Mouse (Mus musculus): ENCODE measurements around the gene Brpf3. TPM values are rescaled to one million over a fixed set of nuclear protein-coding genes. Genes with fewer than 3 reads are reported as not detected.
"Not testable (repeated sequence)": the region's sequence is repeated elsewhere in the genome, so short reads cannot be mapped to it uniquely, and the experiment has no call there.

The Brpf3 gene
- polyA plus RNA-seq, 1 experiment from 2014 or later: 34.8 TPM

DNA sequence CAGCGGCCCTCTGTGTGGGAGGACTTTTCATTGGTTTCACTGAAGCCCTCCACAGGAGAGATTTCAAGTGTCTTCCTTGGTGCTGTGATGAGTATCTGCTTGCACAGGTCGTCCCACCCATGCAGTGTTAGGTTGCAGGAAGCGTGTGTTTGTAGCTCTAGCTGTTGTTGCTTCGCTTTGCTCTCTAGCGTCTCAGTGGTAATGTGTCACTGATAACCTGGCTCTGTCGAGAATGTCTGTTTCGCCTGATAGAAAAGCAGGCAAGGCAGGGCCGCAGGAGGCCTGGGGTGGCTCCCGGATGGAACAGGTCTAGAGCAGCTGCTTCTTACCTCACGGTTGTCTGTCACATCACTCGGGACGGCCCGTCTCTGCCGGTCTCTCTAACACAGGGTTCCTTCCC lies 28.2 kb downstream of the Brpf3 start:
- Histone ChIP-seq H3K27ac (ENCODE audit: low read depth, low read length) (peak overlapping the region; percentile 89), H3K9me3 (ENCODE audit: control insufficient read depth, low read length) (no peaks in the 10 kb centered on the region), H3K4me3 (ENCODE audit: low read depth, low read length) (no peak overlapping the region), H3K9ac (ENCODE audit: low read depth, low read length) (peak overlapping the region; percentile 39; the same call in 1 of the 2 replicates), H3K27me3 (replicated peaks; ENCODE audit: control insufficient read depth, insufficient read depth, low read length) (no peaks in the 10 kb centered on the region), H3K4me2 (peak overlapping the region; percentile 52), H3K4me1 (replicated peaks; ENCODE audit: control insufficient read depth, insufficient read depth, low read length) (peaks cover 74% of the 10 kb centered on the region), H3K36me3 (ENCODE audit: control insufficient read depth, insufficient read depth, low read length) (peaks cover 43% of the 10 kb centered on the region)
- DNase-seq (ENCODE audit: low spot score): peak; percentile 64
- WGBS: 40% methylated on average over 14 of the region's 14 CpGs
- ATAC-seq (replicated peaks; ENCODE audit: low FRiP score): peak; percentile 90

- H3K4me2 ChIP-seq: no peak overlapping the region
Measured at GRCm38 (mm10) chr17:28831065-28831464, 30.2 kb downstream of the Brpf3 start.

DNA sequence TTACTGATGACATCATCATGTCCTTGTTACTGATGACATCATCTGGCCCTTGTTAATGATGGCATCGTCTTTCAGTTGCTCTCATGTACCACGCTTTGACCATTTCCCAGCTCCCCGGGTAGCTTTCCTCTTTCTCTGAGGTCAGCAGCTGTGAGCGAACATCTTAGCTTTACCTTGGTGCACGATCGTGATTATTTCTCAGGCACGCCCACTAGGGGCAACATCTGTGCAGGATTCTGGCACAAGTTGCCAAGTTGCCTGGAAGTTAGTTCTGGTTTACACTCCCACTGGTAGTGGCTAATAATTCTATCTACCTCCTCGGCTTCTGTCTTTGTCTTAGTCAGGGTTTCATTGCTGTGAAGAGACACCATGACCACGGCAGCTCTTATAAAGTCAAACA lies 31.1 kb downstream of the Brpf3 start:
- DNase-seq (ENCODE audit: low spot score): no peak
- H3K36me3 ChIP-seq (ENCODE audit: control insufficient read depth, insufficient read depth, low read length): peaks cover 43% of the 10 kb centered on the region
- H3K9me3 ChIP-seq (ENCODE audit: control insufficient read depth, low read length): no peaks in the 10 kb centered on the region
- H3K4me2 ChIP-seq: peak overlapping the region; percentile 41
- no peak overlapping the region; the same call in 1 of the 2 replicates for H3K9ac ChIP-seq (ENCODE audit: low read depth, low read length)
- peaks cover 60% of the 10 kb centered on the region for H3K4me1 ChIP-seq (replicated peaks; ENCODE audit: control insufficient read depth, insufficient read depth, low read length)
- WGBS: 82% methylated on average over 9 of the region's 9 CpGs
- peak overlapping the region; percentile 92 for H3K27ac ChIP-seq (ENCODE audit: low read depth, low read length)
- ATAC-seq (replicated peaks; ENCODE audit: low FRiP score): no peak
- no peaks in the 10 kb centered on the region for H3K27me3 ChIP-seq (replicated peaks; ENCODE audit: control insufficient read depth, insufficient read depth, low read length)
- no peak overlapping the region for H3K4me3 ChIP-seq (ENCODE audit: low read depth, low read length)

More at GRCm38 (mm10) chr17:28831065-28831464, 30.2 kb downstream of the Brpf3 start:
- Histone ChIP-seq H3K4me1 (replicated peaks; ENCODE audit: control insufficient read depth, insufficient read depth, low read length) (peaks cover 60% of the 10 kb centered on the region), H3K9ac (ENCODE audit: low read depth, low read length) (no peak overlapping the region), H3K36me3 (ENCODE audit: control insufficient read depth, insufficient read depth, low read length) (peaks cover 36% of the 10 kb centered on the region), H3K9me3 (ENCODE audit: control insufficient read depth, low read length) (no peaks in the 10 kb centered on the region), H3K27ac (ENCODE audit: low read depth, low read length) (peak overlapping the region; percentile 47; the same call in 1 of the 2 replicates), H3K27me3 (replicated peaks; ENCODE audit: control insufficient read depth, insufficient read depth, low read length) (no peaks in the 10 kb centered on the region), H3K4me3 (ENCODE audit: low read depth, low read length) (no peak overlapping the region)
- DNase-seq (ENCODE audit: low spot score) (no peak), ATAC-seq (replicated peaks; ENCODE audit: low FRiP score) (no peak)
- WGBS: 82% methylated on average over 8 of the region's 8 CpGs

GRCm38 (mm10) chr17:28832875-28833274 lies 32.0 kb downstream of the Brpf3 start:
- H3K9ac ChIP-seq (ENCODE audit: low read depth, low read length): peak overlapping the region; percentile 55
- H3K36me3 ChIP-seq (ENCODE audit: control insufficient read depth, insufficient read depth, low read length): peaks cover 51% of the 10 kb centered on the region
- 60% methylated on average over 3 of the region's 3 CpGs for WGBS
- no peaks in the 10 kb centered on the region for H3K27me3 ChIP-seq (replicated peaks; ENCODE audit: control insufficient read depth, insufficient read depth, low read length)
- no peak overlapping the region for H3K4me3 ChIP-seq (ENCODE audit: low read depth, low read length)
- ATAC-seq (replicated peaks; ENCODE audit: low FRiP score) (peak; percentile 78), DNase-seq (ENCODE audit: low spot score) (peak; percentile 51)
- peak overlapping the region; percentile 41 for H3K4me2 ChIP-seq
- no peaks in the 10 kb centered on the region for H3K9me3 ChIP-seq (ENCODE audit: control insufficient read depth, low read length)
- peaks cover 57% of the 10 kb centered on the region for H3K4me1 ChIP-seq (replicated peaks; ENCODE audit: control insufficient read depth, insufficient read depth, low read length)
- peak overlapping the region; percentile 92 for H3K27ac ChIP-seq (ENCODE audit: low read depth, low read length)

DNA sequence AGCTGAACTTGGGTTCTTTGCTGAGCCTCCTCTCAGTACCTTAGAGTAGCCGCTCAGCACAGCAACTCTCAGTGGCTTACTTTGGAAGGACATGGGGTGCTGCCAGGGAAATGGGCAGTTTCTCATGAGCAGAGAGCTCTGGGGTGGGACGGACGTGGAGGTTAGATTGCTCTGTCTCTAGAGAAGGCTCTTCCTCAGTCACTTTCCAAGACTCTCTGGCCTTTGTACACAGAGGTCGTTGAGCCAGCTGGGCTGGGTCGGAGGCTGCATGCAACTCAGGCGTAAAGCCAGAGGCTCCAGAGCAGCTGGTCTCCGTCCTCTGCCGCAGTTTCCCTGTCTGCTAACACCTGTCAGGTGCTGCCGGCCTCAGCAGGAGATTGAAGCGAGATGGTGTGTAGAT lies 33.8 kb downstream of the Brpf3 start:
- H3K9ac ChIP-seq (ENCODE audit: low read depth, low read length): no peak overlapping the region
- no peak for ATAC-seq (replicated peaks; ENCODE audit: low FRiP score)
- peaks cover 44% of the 10 kb centered on the region for H3K4me1 ChIP-seq (replicated peaks; ENCODE audit: control insufficient read depth, insufficient read depth, low read length)

DNA sequence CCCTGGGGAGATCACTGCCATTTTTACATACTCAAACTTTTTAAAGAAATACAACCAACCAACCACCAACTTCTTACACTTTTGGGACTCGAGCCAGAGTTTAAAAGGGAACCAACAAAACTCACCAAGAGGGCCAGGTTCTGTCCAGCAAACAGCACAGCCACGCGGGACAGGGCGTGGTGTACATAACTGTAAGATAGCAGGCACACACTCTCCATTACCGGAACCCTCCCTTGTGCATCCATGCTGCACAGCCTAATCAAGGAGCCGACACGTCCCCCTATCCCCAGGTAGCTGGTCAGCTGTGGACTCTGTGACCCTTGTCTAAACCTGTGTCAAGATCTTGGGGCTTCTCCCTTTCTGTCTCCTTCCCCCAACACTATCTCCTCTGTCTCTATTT lies 37.0 kb downstream of the Brpf3 start:
- ATAC-seq (replicated peaks; ENCODE audit: low FRiP score) (no peak), DNase-seq (ENCODE audit: low spot score) (no peak)
- peaks cover 46% of the 10 kb centered on the region for H3K36me3 ChIP-seq (ENCODE audit: control insufficient read depth, insufficient read depth, low read length)
- no peaks in the 10 kb centered on the region for H3K27me3 ChIP-seq (replicated peaks; ENCODE audit: control insufficient read depth, insufficient read depth, low read length)
- peaks cover 14% of the 10 kb centered on the region for H3K4me1 ChIP-seq (replicated peaks; ENCODE audit: control insufficient read depth, insufficient read depth, low read length)
- H3K9ac ChIP-seq (ENCODE audit: low read depth, low read length): no peak overlapping the region
- H3K4me2 ChIP-seq: no peak overlapping the region
- H3K27ac ChIP-seq (ENCODE audit: low read depth, low read length): no peak overlapping the region
- 75% methylated on average over 7 of the region's 7 CpGs for WGBS
- H3K9me3 ChIP-seq (ENCODE audit: control insufficient read depth, low read length): no peaks in the 10 kb centered on the region; the same call in 1 of the 2 replicates
- H3K4me3 ChIP-seq (ENCODE audit: low read depth, low read length): no peak overlapping the region

More for the DNA sequence above, 33.8 kb downstream of the Brpf3 start:
- Histone ChIP-seq H3K4me3 (ENCODE audit: low read depth, low read length) (no peak overlapping the region), H3K27me3 (replicated peaks; ENCODE audit: control insufficient read depth, insufficient read depth, low read length) (no peaks in the 10 kb centered on the region), H3K27ac (ENCODE audit: low read depth, low read length) (no peak overlapping the region), H3K9me3 (ENCODE audit: control insufficient read depth, low read length) (no peaks in the 10 kb centered on the region; the same call in 1 of the 2 replicates), H3K36me3 (ENCODE audit: control insufficient read depth, insufficient read depth, low read length) (peaks cover 55% of the 10 kb centered on the region), H3K4me2 (no peak overlapping the region)
- no peak for DNase-seq (ENCODE audit: low spot score)
- 81% methylated on average over 10 of the region's 10 CpGs for WGBS

DNA sequence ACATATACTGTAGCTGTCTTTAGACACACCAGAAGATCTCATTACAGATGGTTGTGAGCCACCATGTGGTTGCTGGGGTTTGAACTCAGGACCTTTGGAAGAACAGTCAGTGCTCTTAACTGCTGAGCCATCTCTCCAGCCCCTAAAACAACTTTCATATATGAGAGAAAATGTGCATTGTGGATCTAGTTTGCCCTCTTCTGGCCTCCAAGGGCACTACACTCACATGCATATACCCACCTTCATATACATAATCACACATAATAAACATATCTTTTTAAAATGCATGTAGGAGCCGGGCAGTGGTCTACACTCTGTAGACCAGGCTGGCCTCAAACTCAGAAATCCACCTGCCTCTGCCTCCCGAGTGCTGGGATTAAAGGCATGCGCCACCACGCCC lies 41.1 kb downstream of the Brpf3 start:
- H3K27me3 ChIP-seq (replicated peaks; ENCODE audit: control insufficient read depth, insufficient read depth, low read length); H3K4me2 ChIP-seq; DNase-seq (ENCODE audit: low spot score); H3K9ac ChIP-seq (ENCODE audit: low read depth, low read length); H3K9me3 ChIP-seq (ENCODE audit: control insufficient read depth, low read length); H3K4me3 ChIP-seq (ENCODE audit: low read depth, low read length); H3K27ac ChIP-seq (ENCODE audit: low read depth, low read length); ATAC-seq (replicated peaks; ENCODE audit: low FRiP score): not testable (repeated sequence)
- 94% methylated on average over 4 of the region's 4 CpGs for WGBS
- H3K36me3 ChIP-seq (ENCODE audit: control insufficient read depth, insufficient read depth, low read length): peaks cover 23% of the 10 kb centered on the region
- peaks cover 12% of the 10 kb centered on the region for H3K4me1 ChIP-seq (replicated peaks; ENCODE audit: control insufficient read depth, insufficient read depth, low read length)

DNA sequence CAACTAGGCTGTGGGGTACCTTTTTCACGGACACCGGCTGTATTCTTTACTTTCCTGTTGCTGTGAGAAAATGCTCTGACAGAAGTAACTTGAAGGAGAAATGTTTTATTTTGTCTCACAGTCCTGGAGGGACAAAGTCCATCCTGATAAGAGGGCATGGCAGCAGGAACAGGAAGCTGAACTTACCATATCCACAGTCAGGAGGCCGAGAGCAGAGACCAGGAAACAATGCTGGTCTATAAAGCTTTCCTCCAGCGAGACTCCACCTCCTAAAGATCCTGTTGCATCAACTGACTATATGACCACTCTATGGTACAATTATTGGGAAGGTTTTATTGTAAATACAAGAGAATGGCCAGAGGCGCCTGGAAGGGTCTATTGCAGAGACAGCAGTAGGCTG lies 42.8 kb downstream of the Brpf3 start:
- no peak for ATAC-seq (replicated peaks; ENCODE audit: low FRiP score)
- Histone ChIP-seq H3K27me3 (replicated peaks; ENCODE audit: control insufficient read depth, insufficient read depth, low read length) (no peaks in the 10 kb centered on the region), H3K27ac (ENCODE audit: low read depth, low read length) (no peak overlapping the region), H3K4me3 (ENCODE audit: low read depth, low read length) (no peak overlapping the region), H3K4me1 (replicated peaks; ENCODE audit: control insufficient read depth, insufficient read depth, low read length) (peaks cover 14% of the 10 kb centered on the region), H3K36me3 (ENCODE audit: control insufficient read depth, insufficient read depth, low read length) (peaks cover 9% of the 10 kb centered on the region), H3K9ac (ENCODE audit: low read depth, low read length) (no peak overlapping the region), H3K4me2 (no peak overlapping the region), H3K9me3 (ENCODE audit: control insufficient read depth, low read length) (no peaks in the 10 kb centered on the region; the same call in 1 of the 2 replicates)
- no peak for DNase-seq (ENCODE audit: low spot score)
- WGBS: 75% methylated on average over 5 of the region's 5 CpGs

GRCm38 (mm10) chr17:28846974-28847617 lies 46.2 kb downstream of the Brpf3 start:
- Histone ChIP-seq H3K4me1 (replicated peaks; ENCODE audit: control insufficient read depth, insufficient read depth, low read length) (peaks cover 14% of the 10 kb centered on the region), H3K9ac (ENCODE audit: low read depth, low read length) (no peak overlapping the region; the same call in 1 of the 2 replicates), H3K9me3 (ENCODE audit: control insufficient read depth, low read length) (no peaks in the 10 kb centered on the region), H3K4me3 (ENCODE audit: low read depth, low read length) (no peak overlapping the region), H3K27ac (ENCODE audit: low read depth, low read length) (no peak overlapping the region), H3K27me3 (replicated peaks; ENCODE audit: control insufficient read depth, insufficient read depth, low read length) (no peaks in the 10 kb centered on the region), H3K4me2 (peak overlapping the region; percentile 11), H3K36me3 (ENCODE audit: control insufficient read depth, insufficient read depth, low read length) (no peaks in the 10 kb centered on the region)
- DNase-seq (ENCODE audit: low spot score): no peak
- 27% methylated on average over 11 of the region's 11 CpGs for WGBS
- ATAC-seq (replicated peaks; ENCODE audit: low FRiP score): peak; percentile 84
